In the genomic region with DNA sequence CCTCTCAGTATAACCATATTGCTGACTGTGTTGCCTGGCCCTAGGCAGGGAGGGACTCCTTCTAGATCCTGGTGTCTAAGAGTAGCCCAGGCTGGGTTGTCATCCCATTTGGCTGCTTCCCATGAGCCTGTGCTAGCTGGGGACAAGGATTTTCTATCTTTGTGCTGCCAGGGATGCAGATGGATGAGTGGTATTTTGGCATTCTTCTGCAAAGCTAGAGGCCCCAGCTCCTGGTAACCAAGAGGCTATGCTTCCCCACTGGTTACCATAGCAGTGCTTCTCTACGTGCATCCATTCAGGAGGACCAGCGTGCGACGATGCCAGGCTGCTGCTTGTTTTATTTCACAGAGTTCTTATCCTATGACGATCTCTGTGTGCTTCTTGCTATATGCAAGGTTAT, we compare ENCODE assay signal across 16 mouse cellular contexts.
DNase-seq lines count a peak whose midpoint lies in the region; ATAC-seq and TF ChIP-seq lines count a peak whose summit lies in the region.
"Had no signal": no experiment of that assay in that cellular context is flagged by ENCODE, and none has a peak within 500 bp of the region (broad histone marks: within the 10 kb centered on the region; RNA-seq: fewer than 3 reads in every experiment).

No protein-coding gene starts in this region.

- H3K27me3 ChIP-seq in forebrain, postnatal 0 days (ENCODE audit: insufficient read depth, low read length), result no peaks in the 10 kb centered on the region
- no peaks in the 10 kb centered on the region for H3K27me3 ChIP-seq in forebrain, embryonic 16.5 days (replicated peaks; ENCODE audit: control insufficient read depth, insufficient read depth, low read length)
- H3K27me3 ChIP-seq in cerebellum, adult 2 months (ENCODE audit: control insufficient read depth, insufficient read depth, low read length), result no peaks in the 10 kb centered on the region
- H3K27me3 ChIP-seq in kidney, adult 2 months (replicated peaks; ENCODE audit: control insufficient read depth, insufficient read depth, low read length), result no peaks in the 10 kb centered on the region
- no peaks in the 10 kb centered on the region for H3K27me3 ChIP-seq in limb, embryonic 10.5 days (ENCODE audit: low read depth, poor library complexity, severe bottlenecking)
- H3K27me3 ChIP-seq: liver, embryonic 13.5 days; Patski had no signal

- TF ChIP-seq CTCF in forebrain, postnatal 0 days (IDR thresholded peaks at IDR 0.05; ENCODE audit: low read depth), result no peak
- TF ChIP-seq CTCF in cerebellum, adult 2 months (IDR thresholded peaks at IDR 0.05; ENCODE audit: borderline replicate concordance, insufficient read depth, low read depth, low read length), result no peak
- TF ChIP-seq CTCF in layer of hippocampus, adult 2 months (conservative IDR thresholded peaks at IDR 0.05), result no peak
- TF ChIP-seq CTCF in kidney, adult 2 months (conservative IDR thresholded peaks at IDR 0.05; ENCODE audit: insufficient read depth, insufficient read length, low read depth, low read length), result no peak

- no peak overlapping the region for H3K4me3 ChIP-seq in forebrain, postnatal 0 days (ENCODE audit: low read depth, low read length)
- H3K4me3 ChIP-seq in forebrain, embryonic 16.5 days (replicated peaks; ENCODE audit: low read length), result no peak overlapping the region
- H3K4me3 ChIP-seq in cerebellum, adult 2 months (replicated peaks; ENCODE audit: insufficient read depth, low read depth, low read length), result no peak overlapping the region
- H3K4me3 ChIP-seq in layer of hippocampus, adult 2 months, result no peak overlapping the region
- no peak overlapping the region for H3K4me3 ChIP-seq in kidney, adult 2 months (ENCODE audit: insufficient read depth, low read depth, low read length)
- H3K4me3 ChIP-seq in limb, embryonic 10.5 days, result no peak overlapping the region
- H3K4me3 ChIP-seq: liver, embryonic 13.5 days had no signal

- peak; percentile 44 for DNase-seq in forebrain, postnatal 0 days
- DNase-seq in cerebellum, adult 2 months, result peak; percentile 25 to 66
- peak; percentile 27 to 36 for DNase-seq in layer of hippocampus, adult 2 months (ENCODE audit: low spot score in 2 of 2)
- peak; percentile 12 to 20 for DNase-seq in right cerebral cortex, adult 2 months (ENCODE audit: low spot score in 2 of 2)
- no peak for DNase-seq in kidney, adult 2 months
- no peak for DNase-seq in adrenal gland, adult 2 months
- no peak for DNase-seq in limb, embryonic 10.5 days (ENCODE audit: low spot score)
- DNase-seq: heart, adult 18-20 months; heart, postnatal 14 days; kidney, adult 9 months; liver, embryonic 13.5 days; lung, postnatal 10 days; thymus, postnatal 14 days had no signal

- H3K9me3 ChIP-seq in forebrain, postnatal 0 days (ENCODE audit: low read length), result no peaks in the 10 kb centered on the region
- no peaks in the 10 kb centered on the region for H3K9me3 ChIP-seq in forebrain, embryonic 16.5 days (ENCODE audit: control insufficient read depth, low read length)
- H3K9me3 ChIP-seq in limb, embryonic 10.5 days (replicated peaks), result no peaks in the 10 kb centered on the region
- H3K9me3 ChIP-seq: liver, embryonic 13.5 days had no signal

- no peak overlapping the region for H3K4me2 ChIP-seq in forebrain, postnatal 0 days (ENCODE audit: low read depth)
- no peak overlapping the region for H3K4me2 ChIP-seq in forebrain, embryonic 16.5 days (ENCODE audit: low read length)
- H3K4me2 ChIP-seq: liver, embryonic 13.5 days had no signal

- ATAC-seq in forebrain, postnatal 0 days, result peak; percentile 90
- no peak for ATAC-seq in forebrain, embryonic 16.5 days
- ATAC-seq: hindbrain, embryonic 16.5 days; Patski had no signal

- no peak for TF ChIP-seq POLR2A in cerebellum, adult 2 months (IDR thresholded peaks at IDR 0.05; ENCODE audit: borderline replicate concordance, insufficient read depth, low read length)
- no peak for TF ChIP-seq POLR2A in kidney, adult 2 months (IDR thresholded peaks at IDR 0.05; ENCODE audit: low read depth, low read length)

- no peak overlapping the region for H3K27ac ChIP-seq in forebrain, postnatal 0 days (ENCODE audit: low read depth, low read length)
- no peak overlapping the region for H3K27ac ChIP-seq in forebrain, embryonic 16.5 days (ENCODE audit: low read length)
- H3K27ac ChIP-seq in cerebellum, adult 2 months (ENCODE audit: insufficient read depth, low read length), result no peak overlapping the region
- peak overlapping the region; percentile 47; the same call in 1 of the 2 replicates for H3K27ac ChIP-seq in layer of hippocampus, adult 2 months
- no peak overlapping the region for H3K27ac ChIP-seq in kidney, adult 2 months (ENCODE audit: insufficient read depth, low read depth, low read length)
- H3K27ac ChIP-seq in limb, embryonic 10.5 days, result no peak overlapping the region
- H3K27ac ChIP-seq: liver, embryonic 13.5 days had no signal

- no peak overlapping the region for H3K9ac ChIP-seq in forebrain, postnatal 0 days
- no peak overlapping the region for H3K9ac ChIP-seq in forebrain, embryonic 16.5 days (replicated peaks; ENCODE audit: low read depth, low read length)
- H3K9ac ChIP-seq: liver, embryonic 13.5 days had no signal

- H3K36me3 ChIP-seq in forebrain, postnatal 0 days (ENCODE audit: insufficient read depth), result no peaks in the 10 kb centered on the region
- H3K36me3 ChIP-seq in forebrain, embryonic 16.5 days (ENCODE audit: control insufficient read depth, insufficient read depth), result no peaks in the 10 kb centered on the region
- H3K36me3 ChIP-seq in kidney, adult 2 months (ENCODE audit: control insufficient read depth, insufficient read depth, low read length), result no peaks in the 10 kb centered on the region
- H3K36me3 ChIP-seq in limb, embryonic 10.5 days, result no peaks in the 10 kb centered on the region
- H3K36me3 ChIP-seq: liver, embryonic 13.5 days had no signal

- WGBS in forebrain, postnatal 0 days, result 58% methylated on average over 5 of the region's 5 CpGs
- 77% methylated on average over 5 of the region's 5 CpGs for WGBS in forebrain, embryonic 16.5 days
- WGBS in cerebellum, adult 2 months, result 21% methylated on average over 5 of the region's 5 CpGs
- 84% methylated on average over 5 of the region's 5 CpGs for WGBS in kidney, adult 2 months
- 96% methylated on average over 5 of the region's 5 CpGs for WGBS in limb, embryonic 10.5 days

- H3K4me1 ChIP-seq in forebrain, postnatal 0 days (ENCODE audit: insufficient read depth), result no peaks in the 10 kb centered on the region
- no peaks in the 10 kb centered on the region for H3K4me1 ChIP-seq in forebrain, embryonic 16.5 days (replicated peaks; ENCODE audit: control insufficient read depth, insufficient read depth, low read length)
- H3K4me1 ChIP-seq in cerebellum, adult 2 months (ENCODE audit: control insufficient read depth, insufficient read depth, low read length), result peaks cover 5% of the 10 kb centered on the region; the same call in 1 of the 2 replicates
- no peaks in the 10 kb centered on the region for H3K4me1 ChIP-seq in kidney, adult 2 months (ENCODE audit: control insufficient read depth, insufficient read depth, low read length)
- no peaks in the 10 kb centered on the region for H3K4me1 ChIP-seq in limb, embryonic 10.5 days
- H3K4me1 ChIP-seq: liver, embryonic 13.5 days had no signal

Comparison
In these comparisons a context has a peak if more than half of its experiments do, and no peak if none do; other contexts are left out.
1. DNase-seq: peak in forebrain, postnatal 0 days (single experiment), cerebellum, adult 2 months (2 of 2), layer of hippocampus, adult 2 months (2 of 2) and right cerebral cortex, adult 2 months (2 of 2); none in kidney, adult 2 months (single experiment), adrenal gland, adult 2 months (single experiment) and limb, embryonic 10.5 days (single experiment).